In the genomic region with DNA sequence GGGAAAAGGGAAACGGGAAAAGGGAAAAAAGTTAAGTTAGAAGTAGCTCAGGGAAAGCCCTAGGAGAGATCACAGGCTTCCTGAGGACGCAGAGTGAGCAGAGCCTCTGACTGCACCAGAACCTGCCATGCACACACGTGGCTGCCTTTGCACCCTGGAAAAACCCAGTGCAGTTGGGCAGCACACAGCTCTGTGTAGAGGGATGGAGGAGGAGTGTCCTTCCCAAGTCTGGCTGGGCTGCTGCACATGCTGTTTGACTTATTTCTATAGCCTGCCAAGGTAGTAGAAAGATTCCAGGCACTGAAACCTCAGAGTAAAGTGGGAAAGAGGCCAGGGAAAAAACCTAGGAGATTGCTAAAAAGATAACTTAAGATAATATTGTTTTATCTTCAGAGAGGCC, we compare ENCODE assay signal across 16 mouse cellular contexts. TPM values are rescaled to one million over a fixed set of nuclear protein-coding genes. Genes with fewer than 3 reads are reported as not detected.
DNase-seq lines count a peak whose midpoint lies in the region; ATAC-seq and TF ChIP-seq lines count a peak whose summit lies in the region.
"Had no signal": no experiment of that assay in that cellular context is flagged by ENCODE, and none has a peak within 500 bp of the region (broad histone marks: within the 10 kb centered on the region; RNA-seq: fewer than 3 reads in every experiment).

No protein-coding gene starts in this region.

- WGBS in heart, embryonic 15.5 days, result 52% methylated on average over 3 of the region's 3 CpGs
- WGBS in heart, embryonic 12.5 days, result 60% methylated on average over 3 of the region's 3 CpGs
- 57% methylated on average over 3 of the region's 3 CpGs for WGBS in stomach, embryonic 14.5 days
- WGBS in stomach, postnatal 0 days, result 53% methylated on average over 3 of the region's 3 CpGs

- peak overlapping the region; percentile 72; the same call in 1 of the 2 replicates for H3K27ac ChIP-seq in heart, embryonic 15.5 days
- H3K27ac ChIP-seq in heart, embryonic 12.5 days (ENCODE audit: poor library complexity, severe bottlenecking), result no peak overlapping the region
- H3K27ac ChIP-seq in stomach, embryonic 14.5 days (ENCODE audit: low read length), result no peak overlapping the region; the same call in 1 of the 2 replicates
- H3K27ac ChIP-seq in stomach, postnatal 0 days (replicated peaks), result no peak overlapping the region
- H3K27ac ChIP-seq: left cerebral cortex, adult 2 months; neural tube, embryonic 12.5 days had no signal

- 0 out of 2 replicates have a peak overlapping the region, but pooled peaks have one; percentile 25 for H3K9ac ChIP-seq in heart, embryonic 15.5 days
- H3K9ac ChIP-seq in heart, embryonic 12.5 days, result no peak overlapping the region
- H3K9ac ChIP-seq in stomach, embryonic 14.5 days (replicated peaks; ENCODE audit: low read depth, low read length), result no peak overlapping the region
- H3K9ac ChIP-seq in stomach, postnatal 0 days (ENCODE audit: low read length), result no peak overlapping the region
- H3K9ac ChIP-seq: neural tube, embryonic 12.5 days had no signal

- ATAC-seq in heart, embryonic 15.5 days (replicated peaks; ENCODE audit: insufficient number of reproducible peaks, insufficient read depth, low FRiP score, low read depth), result no peak
- ATAC-seq in heart, embryonic 12.5 days (ENCODE audit: insufficient number of reproducible peaks, low FRiP score), result no peak
- ATAC-seq in stomach, embryonic 14.5 days (ENCODE audit: insufficient number of reproducible peaks, insufficient read depth, low FRiP score, low read depth), result 0 out of 2 replicates have a peak, but pooled peaks have one; percentile 28
- no peak for ATAC-seq in stomach, postnatal 0 days (ENCODE audit: low FRiP score, low TSS enrichment)
- ATAC-seq: forebrain, embryonic 14.5 days had no signal

- no peak overlapping the region for H3K4me2 ChIP-seq in heart, embryonic 15.5 days
- no peak overlapping the region for H3K4me2 ChIP-seq in heart, embryonic 12.5 days
- no peak overlapping the region for H3K4me2 ChIP-seq in stomach, embryonic 14.5 days (replicated peaks; ENCODE audit: low read depth, low read length)
- no peak overlapping the region for H3K4me2 ChIP-seq in stomach, postnatal 0 days (replicated peaks; ENCODE audit: low read depth)
- H3K4me2 ChIP-seq: neural tube, embryonic 12.5 days had no signal

- no peak overlapping the region for H3K4me3 ChIP-seq in heart, embryonic 15.5 days
- no peak overlapping the region for H3K4me3 ChIP-seq in heart, embryonic 12.5 days
- no peak overlapping the region for H3K4me3 ChIP-seq in stomach, embryonic 14.5 days (ENCODE audit: low read depth, low read length)
- no peak overlapping the region for H3K4me3 ChIP-seq in stomach, postnatal 0 days (ENCODE audit: low read depth, low read length)
- H3K4me3 ChIP-seq: left cerebral cortex, adult 2 months; megakaryocyte, embryonic 14.5 days; neural tube, embryonic 12.5 days had no signal

- H3K36me3 ChIP-seq in heart, embryonic 15.5 days, result peaks cover 8% of the 10 kb centered on the region; the same call in 1 of the 2 replicates
- H3K36me3 ChIP-seq in heart, embryonic 12.5 days, result peaks cover 15% of the 10 kb centered on the region
- H3K36me3 ChIP-seq in stomach, embryonic 14.5 days (ENCODE audit: control insufficient read depth, insufficient read depth, low read length), result no peaks in the 10 kb centered on the region; the same call in 1 of the 2 replicates
- no peaks in the 10 kb centered on the region for H3K36me3 ChIP-seq in stomach, postnatal 0 days (ENCODE audit: control insufficient read depth, insufficient read depth, low read length)

- peaks cover 14% of the 10 kb centered on the region for H3K4me1 ChIP-seq in heart, embryonic 15.5 days (replicated peaks)
- peaks cover 21% of the 10 kb centered on the region for H3K4me1 ChIP-seq in heart, embryonic 12.5 days (replicated peaks)
- peaks cover 9% of the 10 kb centered on the region; the same call in 1 of the 2 replicates for H3K4me1 ChIP-seq in stomach, embryonic 14.5 days (ENCODE audit: control insufficient read depth, insufficient read depth, low read length)
- no peaks in the 10 kb centered on the region; the same call in 1 of the 2 replicates for H3K4me1 ChIP-seq in stomach, postnatal 0 days (replicated peaks; ENCODE audit: control insufficient read depth, insufficient read depth)
- H3K4me1 ChIP-seq: neural tube, embryonic 12.5 days had no signal

- intact Hi-C loops in left cerebral cortex, postnatal 36 days (cut with DNase I), result no loop called here

- peak; percentile 64 to 78 for DNase-seq in adrenal gland, adult (ENCODE audit: inconsistent age in 2 of 2, low spot score in 1 of 2)
- no peak for DNase-seq in adrenal gland, postnatal 4 days (ENCODE audit: low spot score in 2 of 2)
- DNase-seq in stomach, postnatal 0 days (ENCODE audit: low spot score), result no peak
- no peak for DNase-seq in left cerebral cortex, postnatal 36 days (ENCODE audit: low spot score in 2 of 2)
- DNase-seq in kidney, adult 8-10 months, result no peak
- DNase-seq: liver; right cerebral cortex, postnatal 25 days; thymus, postnatal 4 days had no signal

- no peak for TF ChIP-seq EP300 in stomach, postnatal 0 days (optimal IDR thresholded peaks at IDR 0.05)

- TF ChIP-seq CTCF in stomach, postnatal 0 days (IDR thresholded peaks at IDR 0.05; ENCODE audit: low read depth), result no peak

- no peaks in the 10 kb centered on the region for H3K9me3 ChIP-seq in heart, embryonic 15.5 days (replicated peaks)
- no peaks in the 10 kb centered on the region for H3K9me3 ChIP-seq in heart, embryonic 12.5 days (replicated peaks)
- H3K9me3 ChIP-seq in stomach, embryonic 14.5 days (ENCODE audit: control insufficient read depth, low read depth, low read length), result no peaks in the 10 kb centered on the region
- H3K9me3 ChIP-seq in stomach, postnatal 0 days (ENCODE audit: control insufficient read depth, low read length), result no peaks in the 10 kb centered on the region
- H3K9me3 ChIP-seq: megakaryocyte, embryonic 14.5 days; neural tube, embryonic 12.5 days had no signal

- H3K27me3 ChIP-seq in heart, embryonic 15.5 days, result no peaks in the 10 kb centered on the region
- no peaks in the 10 kb centered on the region for H3K27me3 ChIP-seq in heart, embryonic 12.5 days (replicated peaks)
- no peaks in the 10 kb centered on the region for H3K27me3 ChIP-seq in stomach, embryonic 14.5 days (ENCODE audit: control insufficient read depth, insufficient read depth, low read length)
- H3K27me3 ChIP-seq in stomach, postnatal 0 days (ENCODE audit: control insufficient read depth, insufficient read depth, low read length), result no peaks in the 10 kb centered on the region
- H3K27me3 ChIP-seq: CH12.LX; megakaryocyte, embryonic 14.5 days; neural tube, embryonic 12.5 days had no signal

RNA-seq across cellular contexts. Expression of a gene that starts 35.2 kb away (rescaled TPM):
- 100 to 1,000 TPM; 246 to 283 TPM for total RNA-seq in adrenal gland, postnatal 4 days (2021)
- polyA plus RNA-seq in heart, embryonic 15.5 days (2015; fragmentation: Nextera tagmentation; extraction: Ambion mirVana), result 177 and 218 TPM in 2 replicates
- 265 and 268 TPM in 2 replicates for polyA plus RNA-seq in heart, embryonic 12.5 days (2016; fragmentation: Nextera tagmentation; extraction: Ambion mirVana)
- 299 and 311 TPM in 2 replicates for polyA plus RNA-seq in stomach, embryonic 14.5 days (2014; fragmentation: Nextera tagmentation; extraction: Ambion mirVana)
- 301 and 327 TPM in 2 replicates for polyA plus RNA-seq in stomach, postnatal 0 days (2015; fragmentation: Nextera tagmentation; extraction: Ambion mirVana)
- total RNA-seq in left cerebral cortex, postnatal 36 days (2021), result 100 to 1,000 TPM; 457 to 503 TPM

RNA-seq across cellular contexts. Expression of a gene that starts 49.6 kb away (rescaled TPM):
- total RNA-seq in adrenal gland, postnatal 4 days (2021), result 10 to 100 TPM; 90.2 to 99.4 TPM
- polyA plus RNA-seq in heart, embryonic 15.5 days (2015; fragmentation: Nextera tagmentation; extraction: Ambion mirVana), result 11.2 and 11.4 TPM in 2 replicates
- polyA plus RNA-seq in heart, embryonic 12.5 days (2016; fragmentation: Nextera tagmentation; extraction: Ambion mirVana), result 11.8 and 13.4 TPM in 2 replicates
- 14.2 and 15.0 TPM in 2 replicates for polyA plus RNA-seq in stomach, embryonic 14.5 days (2014; fragmentation: Nextera tagmentation; extraction: Ambion mirVana)
- 10.7 and 13.1 TPM in 2 replicates for polyA plus RNA-seq in stomach, postnatal 0 days (2015; fragmentation: Nextera tagmentation; extraction: Ambion mirVana)
- total RNA-seq in left cerebral cortex, postnatal 36 days (2021), result 10 to 100 TPM; 33.1 to 41.7 TPM

Comparison
In these comparisons a context has a peak if more than half of its experiments do, and no peak if none do; other contexts are left out.
1. DNase-seq: peak in adrenal gland, adult (2 of 2); none in adrenal gland, postnatal 4 days (0 of 2), stomach, postnatal 0 days (single experiment), left cerebral cortex, postnatal 36 days (0 of 2) and kidney, adult 8-10 months (0 of 2).